Mouse (Mus musculus) left cerebral cortex, postnatal 36 days (tissue): ENCODE results near the gene Kcnq1. TPM values are rescaled to one million over a fixed set of nuclear protein-coding genes. Genes with fewer than 3 reads are reported as not detected.

Source experiments
- DNase-seq, 2 experiments: peaks; one replicate each; pipeline ENCODE4 v3.0.0; 2021 to 2022; ENCODE audit warnings: low spot score in 2 of 2, mixed read lengths in 1 of 2
- intact Hi-C: fragments of 180-260 bp; cut with DNase I; formaldehyde crosslinking; loops from one replicate; pipeline ENCODE4 v1.15.1; 2025
- total RNA-seq, 2 experiments: library from RNA; stranded (reverse); gene quantifications; 2 replicates each; pipeline ENCODE4 v1.2.3; 2021

The Kcnq1 gene
- total RNA-seq, 2 experiments from 2014 or later, result 0.49 to 1.00 TPM

- peak in 1 of 2 experiments; percentile 45 for DNase-seq
Measured at GRCm38 (mm10) chr7:143464811-143465560, 358.8 kb downstream of the Kcnq1 start.

GRCm38 (mm10) chr7:143466099-143466677 is 360.0 kb downstream of the Kcnq1 start:
- intact Hi-C loops, result loop anchor here (1.0 to 10.0 kb wide), 4 partner anchors 161 to 461 kb away; partner anchors contain the start of gene Tspan32
- peak; percentile 74 to 82 for DNase-seq

More at GRCm38 (mm10) chr7:143464811-143465560, 358.8 kb downstream of the Kcnq1 start:
- intact Hi-C loops, result loop anchor here (5.0 to 10.0 kb wide), 4 partner anchors 98 to 460 kb away; partner anchors contain the start of gene Tspan32

GRCm38 (mm10) chr7:143467714-143468113 is 361.6 kb downstream of the Kcnq1 start:
- no peak for DNase-seq
- intact Hi-C loops, result loop anchor here (5.0 to 10.0 kb wide), 3 partner anchors 163 to 463 kb away; partner anchors contain the start of gene Tspan32

- intact Hi-C loops, result loop anchor here (5.0 to 10.0 kb wide), 3 partner anchors 165 to 465 kb away; partner anchors contain the start of gene Tspan32
- peak; percentile 61 to 70 for DNase-seq
Measured at GRCm38 (mm10) chr7:143469946-143470345, 363.8 kb downstream of the Kcnq1 start.

GRCm38 (mm10) chr7:143473347-143474101 is 367.4 kb downstream of the Kcnq1 start, which contains the start of gene Slc22a18:
TSS of gene Slc22a18 (plus strand) at chr7:143473736.
- no peak for DNase-seq
- intact Hi-C loops, result no loop called here

GRCm38 (mm10) chr7:143474811-143475210 is 368.6 kb downstream of the Kcnq1 start:
- no peak for DNase-seq
- intact Hi-C loops, result no loop called here

- DNase-seq, result no peak
- intact Hi-C loops, result no loop called here
Measured at GRCm38 (mm10) chr7:143475876-143476275, 369.7 kb downstream of the Kcnq1 start.

Other genes starting within 250 kb of the Kcnq1 start
- gene Th, start 175.2 kb upstream of the Kcnq1 start, total RNA-seq, result 1 to 10 TPM; 1.7 to 2.7 TPM
- gene Ascl2, start 137.1 kb upstream of the Kcnq1 start, total RNA-seq, result under 1 TPM in 1 of 2 experiments, not detected in 1; 0.39 TPM
- under 1 TPM; 0.20 to 0.39 TPM for gene Tspan32, start 101.3 kb upstream of the Kcnq1 start, total RNA-seq
- 100 to 1,000 TPM; 385 to 445 TPM for gene Cd81, start 53.6 kb upstream of the Kcnq1 start, total RNA-seq
- 10 to 100 TPM; 37.5 to 42.3 TPM for gene Tssc4, start 37.1 kb upstream of the Kcnq1 start, total RNA-seq
- not detected for gene Trpm5, start 11.7 kb upstream of the Kcnq1 start, total RNA-seq